Mouse (Mus musculus) kidney, adult 2 months (tissue): Measurements from ENCODE around the gene Mycbpap. TPM values are rescaled to one million over a fixed set of nuclear protein-coding genes. Genes with fewer than 3 reads are reported as not detected.

Experiments used
- DNase-seq: peaks from one replicate; pipeline ENCODE4 v3.0.0; 2021
- H3K27ac ChIP-seq: fragments of 200-500 bp; 2 replicates; pipeline ENCODE4 v1.5.1; 2012; ENCODE audit warnings: low read depth, low read length, control low read depth, inconsistent platforms; ENCODE audit not compliant: insufficient read depth
- H3K27me3 ChIP-seq: fragments of 200-500 bp; replicated peaks from 2 replicates; pipeline ENCODE4 v1.6.1; 2012; ENCODE audit warnings: mild to moderate bottlenecking, moderate library complexity, low read length, inconsistent platforms; ENCODE audit not compliant: control insufficient read depth, insufficient read depth
- H3K36me3 ChIP-seq: fragments of 200-500 bp; 2 replicates; pipeline ENCODE4 v1.6.1; 2012; ENCODE audit warnings: mild to moderate bottlenecking, moderate library complexity, low read length, inconsistent platforms; ENCODE audit not compliant: control insufficient read depth, insufficient read depth
- H3K4me1 ChIP-seq: fragments of 200-500 bp; 2 replicates; pipeline ENCODE4 v1.6.1; 2011; ENCODE audit warnings: low read length; ENCODE audit not compliant: control insufficient read depth, insufficient read depth
- H3K4me3 ChIP-seq: fragments of 200-500 bp; 2 replicates; pipeline ENCODE4 v1.5.1; 2011; ENCODE audit warnings: mild to moderate bottlenecking, low read depth, low read length, control low read depth; ENCODE audit not compliant: insufficient read depth
- CTCF ChIP-seq: fragments of 200-500 bp; conservative IDR thresholded peaks from 2 replicates; pipeline ENCODE4 v1.5.1; 2011; ENCODE audit warnings: low read depth, mild to moderate bottlenecking, control low read depth, low read length, moderate library complexity, mixed read lengths; ENCODE audit not compliant: insufficient read depth, insufficient read length
- POLR2A ChIP-seq: fragments of 200-500 bp; IDR thresholded peaks from one replicate; pipeline ENCODE4 v1.6.1; 2011; ENCODE audit warnings: low read depth, low read length, control low read depth
- WGBS: fragments of 180-500 bp; shearing (Covaris S2); methylation state at CpG from one replicate; pipeline ENCODE4 v1.1.7; 2018; 5-methylcytosine and 5-hydroxymethylcytosine counted together
- polyA plus RNA-seq: library from polyadenylated mRNA; depleted of rRNA; stranded (reverse); fragments of >200 nt; gene quantifications from 2 replicates; pipeline ENCODE4 v1.2.3, GENCODE M21; 2012

Gene Mycbpap
- polyA plus RNA-seq, 1 experiment: 5.0 TPM

- no peak for DNase-seq
Measured at GRCm38 (mm10) chr11:94472916-94473706, 48.4 kb downstream of the Mycbpap start.

GRCm38 (mm10) chr11:94472585-94472915, 49.0 kb downstream of the Mycbpap start:
- WGBS: 4% methylated on average over 15 of the region's 15 CpGs
- peaks cover 3% of the 10 kb centered on the region; the same call in 1 of the 2 replicates for H3K4me1 ChIP-seq
- no peaks in the 10 kb centered on the region for H3K36me3 ChIP-seq
- DNase-seq: no peak
- peaks cover 9% of the 10 kb centered on the region for H3K27me3 ChIP-seq
- H3K27ac ChIP-seq: no peak overlapping the region
- peak overlapping the region; percentile 64; the same call in 1 of the 2 replicates for H3K4me3 ChIP-seq
- no peak for TF ChIP-seq CTCF
- no peak for TF ChIP-seq POLR2A

More at GRCm38 (mm10) chr11:94472916-94473706, 48.4 kb downstream of the Mycbpap start:
- H3K4me1 ChIP-seq: peaks cover 3% of the 10 kb centered on the region; the same call in 1 of the 2 replicates
- no peaks in the 10 kb centered on the region for H3K36me3 ChIP-seq
- peaks cover 9% of the 10 kb centered on the region for H3K27me3 ChIP-seq
- peak overlapping the region; percentile 64 for H3K4me3 ChIP-seq
- H3K27ac ChIP-seq: no peak overlapping the region
- TF ChIP-seq POLR2A (no peak), CTCF (no peak)
- 2% methylated on average over 52 of the region's 52 CpGs for WGBS

- 29% methylated on average over 17 of the region's 17 CpGs for WGBS
- H3K4me1 ChIP-seq: peaks cover 3% of the 10 kb centered on the region; the same call in 1 of the 2 replicates
- TF ChIP-seq CTCF (no peak), POLR2A (no peak)
- H3K27me3 ChIP-seq: peaks cover 9% of the 10 kb centered on the region
- no peak for DNase-seq
- H3K27ac ChIP-seq: no peak overlapping the region
- no peaks in the 10 kb centered on the region for H3K36me3 ChIP-seq
- no peak overlapping the region for H3K4me3 ChIP-seq
Measured at GRCm38 (mm10) chr11:94471740-94472584, 49.6 kb downstream of the Mycbpap start.

GRCm38 (mm10) chr11:94470391-94470790, 51.2 kb downstream of the Mycbpap start:
- Histone ChIP-seq H3K4me1 (peaks cover 3% of the 10 kb centered on the region; the same call in 1 of the 2 replicates), H3K36me3 (no peaks in the 10 kb centered on the region), H3K27ac (no peak overlapping the region), H3K27me3 (peaks cover 9% of the 10 kb centered on the region), H3K4me3 (no peak overlapping the region)
- no peak for DNase-seq
- no peak for TF ChIP-seq POLR2A
- TF ChIP-seq CTCF: no peak
- 65% methylated on average over 7 of the region's 7 CpGs for WGBS

- Histone ChIP-seq H3K27ac (no peak overlapping the region), H3K4me3 (no peak overlapping the region), H3K36me3 (no peaks in the 10 kb centered on the region), H3K4me1 (peaks cover 3% of the 10 kb centered on the region; the same call in 1 of the 2 replicates), H3K27me3 (peaks cover 9% of the 10 kb centered on the region)
- 69% methylated on average over 9 of the region's 9 CpGs for WGBS
- TF ChIP-seq POLR2A (no peak), CTCF (no peak)
- no peak for DNase-seq
Measured at GRCm38 (mm10) chr11:94469136-94470064, 52.1 kb downstream of the Mycbpap start.

- Histone ChIP-seq H3K4me1 (peaks cover 10% of the 10 kb centered on the region; the same call in 1 of the 2 replicates), H3K36me3 (no peaks in the 10 kb centered on the region)
Measured at GRCm38 (mm10) chr11:94468582-94469064, 52.9 kb downstream of the Mycbpap start.

More at GRCm38 (mm10) chr11:94468582-94469064, 52.9 kb downstream of the Mycbpap start:
- 59% methylated on average over 4 of the region's 4 CpGs for WGBS
- DNase-seq: no peak
- H3K27me3 ChIP-seq: peaks cover 7% of the 10 kb centered on the region
- no peak overlapping the region for H3K4me3 ChIP-seq
- no peak overlapping the region for H3K27ac ChIP-seq
- TF ChIP-seq POLR2A (no peak), CTCF (no peak)
